Mouse (Mus musculus): ENCODE measurements at regions not wholly inside any gene's neighbourhood (a gene's known extent, or its start where the extent isn't known, plus 50 kb on each side); places are given as distances from the start of the nearest gene placed in this dataset.
"Not testable (repeated sequence)": the region's sequence is repeated elsewhere in the genome, so short reads cannot be mapped to it uniquely, and the experiment has no call there.

DNA sequence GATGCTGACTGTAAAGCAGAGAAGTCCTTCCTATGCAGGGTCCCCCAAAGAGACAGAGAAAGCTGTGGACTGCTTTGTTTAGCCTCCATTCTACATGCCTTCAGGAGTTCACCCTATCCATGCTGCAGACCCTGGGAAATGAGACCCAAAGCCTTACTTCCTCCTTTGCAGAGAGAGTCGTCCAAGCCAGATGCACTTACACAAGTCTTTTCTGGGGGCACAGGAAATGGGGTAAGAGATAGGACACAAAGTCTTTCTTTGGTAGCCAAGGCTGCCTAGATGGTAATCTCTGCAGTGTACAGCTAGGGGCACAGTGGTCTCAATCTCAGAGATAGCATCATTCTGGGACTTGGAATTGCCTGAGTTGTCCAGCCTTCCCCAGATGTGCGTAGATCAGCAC, 448.1 kb upstream of the Smim15 start:
- no peak for DNase-seq (ENCODE audit: extremely low read depth, low read depth)

DNA sequence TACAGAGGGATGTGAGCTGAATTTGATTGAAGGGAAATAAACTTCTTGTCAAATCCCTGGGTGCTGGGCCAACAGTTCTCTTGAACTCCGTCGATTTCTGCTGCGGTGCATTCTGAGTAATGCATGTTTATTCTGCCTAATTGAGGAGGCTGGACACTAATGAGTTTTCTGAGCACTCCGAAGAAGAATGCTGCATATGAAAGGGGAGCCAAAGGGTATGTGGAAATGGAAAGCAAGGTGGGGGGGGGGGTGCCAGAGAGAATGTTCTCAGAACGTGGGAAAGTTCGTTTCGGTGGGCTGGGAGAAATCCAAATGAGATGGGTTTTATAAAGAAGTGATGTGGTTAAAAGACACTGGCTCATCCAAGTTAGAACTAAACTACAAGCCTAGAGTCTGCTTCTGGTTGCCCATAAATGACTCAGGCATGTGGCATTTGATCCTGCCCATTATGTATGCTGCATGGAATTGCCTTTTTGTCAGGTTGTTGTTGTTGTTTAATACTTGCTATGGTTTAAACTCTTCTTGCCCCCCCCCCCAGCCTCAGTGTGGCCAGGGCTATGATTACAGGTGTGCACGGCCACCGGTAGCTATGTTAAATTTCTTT, 455.7 kb upstream of the Smim15 start:
- DNase-seq (ENCODE audit: extremely low read depth, low read depth) = no peak

DNA sequence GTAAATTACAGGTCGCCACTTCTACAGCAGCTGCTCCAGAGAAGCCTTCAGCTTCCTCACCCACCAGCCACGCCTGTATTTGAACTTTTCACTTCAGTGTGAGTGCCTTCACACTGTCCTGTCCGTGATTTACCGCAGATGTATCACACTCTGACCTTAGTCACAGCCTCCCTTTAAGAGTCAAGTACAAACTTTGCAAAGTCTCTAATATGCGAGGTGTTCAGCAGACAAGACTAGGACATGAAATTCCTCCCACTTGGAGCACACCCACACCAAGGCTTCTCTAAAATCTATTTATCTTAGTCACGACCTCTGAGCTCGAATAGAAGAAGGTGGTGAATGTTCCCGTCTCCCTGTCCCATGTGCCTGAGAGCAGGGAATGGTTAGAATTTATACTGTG, 456.6 kb upstream of the Smim15 start:
- no peak for DNase-seq (ENCODE audit: extremely low read depth, low read depth)

DNA sequence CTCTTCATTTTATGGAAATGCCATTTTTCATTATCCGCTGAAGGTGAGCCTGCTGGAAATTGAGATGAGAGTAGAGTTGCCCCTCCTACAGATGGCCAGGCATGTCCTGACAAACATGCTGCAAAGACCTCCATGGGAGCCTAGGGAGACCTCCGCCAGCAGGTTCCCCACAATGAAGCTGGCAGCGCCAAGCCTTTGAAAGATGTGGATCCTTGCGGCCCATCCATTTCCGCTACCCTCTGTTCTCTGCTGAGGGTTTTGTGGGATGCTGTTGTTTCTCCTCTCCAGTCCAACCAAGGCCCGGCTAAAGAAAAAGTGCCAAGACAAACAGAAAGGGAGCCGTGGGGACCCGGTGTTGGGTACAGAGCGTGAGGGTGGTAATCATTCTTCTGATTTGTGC, 458.3 kb upstream of the Smim15 start:
- DNase-seq (ENCODE audit: extremely low read depth, low read depth) = no peak

DNA sequence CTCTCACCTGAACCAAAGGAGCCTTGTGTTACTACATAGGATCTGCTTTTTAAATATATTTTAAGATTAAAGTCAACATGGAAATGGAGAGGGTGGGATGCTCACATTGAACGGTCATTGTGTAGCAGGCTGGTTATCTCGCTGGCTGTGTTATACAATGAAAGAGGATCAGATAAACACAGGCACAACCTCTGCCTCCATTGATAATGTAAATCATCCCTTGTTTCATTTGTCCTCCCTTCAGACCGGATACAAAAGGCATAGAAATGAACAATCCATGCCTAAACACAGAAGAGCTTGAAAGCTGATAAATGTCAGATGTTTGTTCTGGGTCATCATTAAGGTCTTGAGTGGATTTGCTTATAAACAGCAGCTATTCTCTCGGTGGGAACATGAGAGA, 458.9 kb upstream of the Smim15 start:
- no peak for DNase-seq (ENCODE audit: extremely low read depth, low read depth)

DNA sequence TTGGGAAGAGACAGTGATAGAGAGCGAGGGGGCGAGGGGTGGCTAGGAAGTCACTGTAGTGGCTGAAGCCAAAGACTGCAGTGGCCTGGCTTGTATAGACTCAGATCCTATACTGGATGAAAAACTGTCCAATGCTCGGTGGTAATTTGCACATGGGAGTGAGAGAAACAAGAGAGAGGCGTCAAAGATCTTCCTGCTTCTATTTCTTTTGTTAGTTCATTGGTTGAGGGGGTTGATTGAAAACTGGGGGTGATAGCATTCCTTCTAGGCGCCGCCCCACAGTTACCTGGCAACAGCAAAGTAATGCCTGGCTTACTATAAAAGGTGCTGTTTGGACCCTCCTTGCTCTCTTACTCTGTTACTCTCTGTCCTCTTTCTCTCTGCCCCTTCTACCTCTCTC, 465.3 kb upstream of the Smim15 start:
- DNase-seq (ENCODE audit: extremely low read depth, low read depth) = no peak

DNA sequence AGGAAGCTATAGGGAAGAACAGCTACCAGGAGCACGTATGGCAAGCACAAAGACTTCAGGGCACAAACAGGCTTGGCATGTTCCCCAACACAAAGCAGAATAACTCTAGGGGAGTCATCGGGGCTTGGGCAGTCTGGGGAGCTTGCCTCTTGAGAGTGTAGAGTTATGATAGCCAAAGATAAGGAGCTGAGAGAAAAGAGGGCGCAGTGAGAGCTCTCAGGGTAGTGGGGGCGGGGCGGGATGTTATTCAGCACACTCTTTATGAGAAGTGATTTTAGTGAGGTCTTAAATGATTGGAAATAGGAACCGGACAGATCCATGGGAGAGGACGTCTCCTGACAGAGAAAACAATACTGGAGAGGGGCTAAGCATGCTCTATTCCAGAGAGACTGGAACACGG, 466.4 kb upstream of the Smim15 start:
- DNase-seq (ENCODE audit: extremely low read depth, low read depth) = no peak

DNA sequence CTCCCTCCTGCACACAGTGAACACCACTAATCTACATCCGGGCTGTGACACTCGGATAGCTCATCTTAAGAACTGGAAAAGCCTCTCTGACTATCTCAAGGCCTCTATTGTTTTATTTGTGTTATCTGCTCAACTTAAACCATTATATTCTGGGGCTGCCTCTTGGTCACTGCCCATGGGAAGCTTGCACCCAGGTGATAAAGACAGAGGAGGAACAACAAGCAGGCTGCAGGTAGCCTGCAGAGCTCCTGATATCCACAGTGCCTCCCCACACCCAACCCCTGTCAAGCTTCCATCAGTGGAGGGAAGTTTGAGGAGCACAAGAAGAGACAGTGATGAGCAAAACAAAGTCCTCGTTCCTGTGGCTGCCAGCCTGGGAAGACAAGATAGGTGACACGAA, 467.0 kb upstream of the Smim15 start:
- DNase-seq (ENCODE audit: extremely low read depth, low read depth) = peak; percentile 97

DNA sequence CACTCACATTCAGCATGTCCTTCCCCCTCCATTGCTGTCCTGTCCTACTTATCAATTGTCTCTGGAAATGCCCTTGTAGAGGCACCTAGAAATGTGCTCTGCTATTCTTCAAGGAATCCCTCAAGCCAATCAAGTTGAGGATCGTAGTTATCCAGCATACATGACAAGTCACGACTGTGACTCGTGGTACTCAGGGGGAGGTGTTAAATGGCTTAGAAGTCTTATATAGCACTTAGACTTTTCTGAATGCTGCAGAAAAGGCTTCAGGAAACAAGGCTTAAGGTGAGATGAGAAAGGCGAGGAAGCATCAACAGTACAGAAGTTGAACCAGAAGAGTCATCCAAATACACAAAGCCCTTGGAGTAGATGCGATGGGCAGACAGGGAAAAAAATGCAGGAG, 467.5 kb upstream of the Smim15 start:
- no peak for DNase-seq (ENCODE audit: extremely low read depth, low read depth)

DNA sequence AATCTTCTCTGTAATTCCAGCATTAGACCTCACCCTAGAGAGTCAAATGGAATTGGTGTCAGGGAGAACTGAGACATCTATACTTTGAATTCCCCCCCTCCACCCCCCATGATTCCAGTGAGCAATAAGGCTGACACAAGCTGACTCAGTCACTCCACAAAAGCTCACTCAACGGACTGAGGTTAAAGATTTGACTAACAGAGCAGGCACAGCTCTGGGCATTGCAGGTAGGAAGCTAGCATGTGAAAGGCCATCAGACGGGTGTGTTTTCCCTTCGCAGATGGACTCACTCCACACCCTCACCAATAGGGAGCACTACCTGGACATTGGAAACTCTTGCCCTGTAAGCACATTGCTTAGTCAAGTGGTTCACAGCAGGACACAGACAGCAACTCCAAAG, 469.2 kb upstream of the Smim15 start:
- DNase-seq (ENCODE audit: extremely low read depth, low read depth) = no peak

DNA sequence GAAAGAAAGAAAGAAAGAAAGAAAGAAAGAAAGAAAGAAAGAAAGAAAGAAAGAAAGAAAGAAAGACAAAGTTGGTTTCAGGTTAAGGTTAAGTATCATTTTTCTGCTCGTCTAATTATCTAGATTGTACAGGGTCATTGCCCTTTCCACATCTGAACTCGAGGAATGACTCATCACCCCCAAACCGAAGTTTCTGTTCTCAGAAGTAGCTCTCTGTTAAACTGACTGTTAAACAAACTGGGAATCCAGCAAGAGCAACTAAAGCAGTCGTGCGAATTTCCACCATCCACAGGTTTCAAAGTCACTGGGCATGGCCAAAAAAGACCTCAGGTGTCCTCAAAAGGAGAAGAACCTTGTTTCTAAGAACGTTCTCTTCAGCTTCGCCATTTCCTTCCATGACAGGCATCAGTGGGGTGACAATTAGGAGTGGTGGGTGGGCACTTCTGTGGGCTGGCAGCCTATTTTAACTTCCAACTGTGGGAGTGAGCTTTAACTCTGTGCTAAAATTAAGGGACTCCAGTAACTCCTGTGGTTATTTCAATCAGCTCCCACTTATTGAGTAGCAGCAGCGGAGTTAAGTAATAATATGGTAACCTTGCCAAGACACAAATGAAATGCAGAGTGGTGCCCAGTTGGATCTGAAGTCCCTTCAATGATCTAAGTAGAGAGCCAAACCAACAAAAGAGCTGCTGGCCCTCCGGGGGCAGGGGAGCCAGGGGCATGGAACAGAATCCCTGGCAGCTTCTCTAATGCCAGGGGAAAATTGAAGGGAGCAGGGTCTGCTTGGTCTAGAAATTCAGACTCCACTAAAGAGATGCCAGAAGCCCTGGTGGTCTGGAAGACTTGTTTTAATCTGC, 470.5 kb upstream of the Smim15 start:
- DNase-seq (ENCODE audit: extremely low read depth, low read depth) = peak; percentile 25

DNA sequence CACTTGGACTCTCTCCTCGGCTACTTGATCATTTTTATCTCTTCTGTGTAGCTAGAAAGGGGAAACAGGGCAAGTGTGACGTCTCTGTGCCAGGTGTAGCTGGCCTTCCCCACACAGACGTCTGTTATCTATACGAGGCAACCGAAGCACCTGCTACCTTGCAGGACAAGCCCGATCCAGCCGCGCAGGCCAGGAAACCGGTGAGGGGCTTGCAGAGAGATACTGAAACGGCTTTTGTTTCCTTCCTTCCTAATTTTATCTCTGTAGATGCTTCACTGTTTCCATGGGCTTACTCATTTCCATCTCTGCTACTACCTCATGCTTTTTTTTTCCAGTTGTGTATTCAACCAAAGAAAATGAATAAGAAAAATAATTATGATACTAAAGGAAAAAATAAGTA, 472.7 kb upstream of the Smim15 start:
- DNase-seq (ENCODE audit: extremely low read depth, low read depth) = peak; percentile 27

DNA sequence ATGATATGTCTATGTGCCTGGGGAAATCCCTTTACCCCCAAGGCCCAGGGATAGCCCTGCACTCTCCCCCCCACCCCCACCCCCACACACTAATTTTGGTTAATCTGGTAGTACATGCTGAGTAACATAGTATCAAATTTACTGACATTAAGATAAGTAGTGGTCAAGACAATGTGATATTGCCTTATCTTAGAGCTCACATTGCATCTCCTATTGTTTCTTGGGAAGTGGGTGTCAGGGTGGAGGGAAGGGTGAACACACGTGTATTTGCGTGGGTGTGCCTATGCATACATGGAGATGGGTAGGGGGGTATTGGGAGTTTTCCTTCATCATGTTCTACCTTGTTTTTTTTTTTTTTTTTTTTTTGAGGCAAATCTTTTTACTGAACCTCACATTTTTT, 474.8 kb upstream of the Smim15 start:
- no peak for DNase-seq (ENCODE audit: extremely low read depth, low read depth)

DNA sequence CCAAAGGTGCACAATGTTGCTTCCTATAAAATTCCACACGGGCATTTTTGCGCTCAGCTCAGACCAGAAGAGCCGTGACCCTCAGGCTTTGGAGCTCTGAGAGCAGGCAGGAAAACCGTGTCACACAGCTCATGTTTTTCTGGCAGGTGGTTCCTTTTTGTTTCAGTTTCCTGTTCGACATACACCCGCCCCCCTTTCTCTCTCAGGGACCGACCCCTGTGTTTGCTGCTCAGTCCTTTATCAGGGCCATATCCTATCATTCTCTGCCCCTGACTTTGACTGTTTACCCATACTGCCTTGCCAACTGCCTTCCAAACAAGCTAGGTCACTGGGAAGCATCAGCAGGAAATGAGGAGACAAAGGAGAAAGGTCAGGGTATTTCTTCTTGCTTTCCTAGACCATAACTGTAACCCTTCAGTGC, 475.5 kb upstream of the Smim15 start:
- DNase-seq (ENCODE audit: extremely low read depth, low read depth) = no peak

DNA sequence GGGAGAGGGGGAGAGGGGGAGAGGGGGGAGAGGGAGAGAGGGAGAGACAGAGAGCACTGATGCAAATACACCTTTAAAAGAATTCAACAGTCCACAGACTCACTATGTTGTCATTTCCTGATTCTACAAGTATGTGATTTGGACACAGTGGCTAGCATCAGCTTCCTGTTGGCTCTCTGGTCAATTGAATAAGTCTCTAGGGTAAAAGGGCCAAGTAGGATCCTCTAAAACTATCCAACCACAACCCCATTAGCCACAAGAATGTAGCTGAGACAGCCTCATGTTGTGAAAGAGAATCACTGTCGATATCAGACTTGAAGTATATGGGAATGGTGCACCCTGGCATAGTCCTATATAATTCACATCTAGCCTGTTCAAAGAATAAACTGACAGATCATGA, 481.8 kb upstream of the Smim15 start:
- no peak for DNase-seq (ENCODE audit: extremely low read depth, low read depth)

DNA sequence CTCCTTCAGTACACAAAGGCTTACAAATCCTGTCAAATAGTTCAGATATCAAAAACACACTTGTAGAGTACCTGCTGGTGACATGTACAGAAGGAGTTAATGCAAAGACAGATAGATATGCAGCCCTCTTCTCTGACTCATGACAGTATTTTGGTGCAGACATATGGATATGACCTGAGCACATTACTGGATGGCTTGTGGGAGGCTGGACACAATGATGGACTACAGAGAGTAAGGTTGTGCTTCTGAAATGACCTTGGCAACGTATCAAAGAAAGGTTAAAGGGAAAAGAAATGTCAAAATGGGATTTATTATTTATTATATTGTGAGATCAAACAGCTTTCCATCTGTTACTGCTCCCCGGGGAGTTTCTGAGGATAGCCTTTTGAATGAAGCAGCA, 482.7 kb upstream of the Smim15 start:
- DNase-seq (ENCODE audit: extremely low read depth, low read depth) = no peak

DNA sequence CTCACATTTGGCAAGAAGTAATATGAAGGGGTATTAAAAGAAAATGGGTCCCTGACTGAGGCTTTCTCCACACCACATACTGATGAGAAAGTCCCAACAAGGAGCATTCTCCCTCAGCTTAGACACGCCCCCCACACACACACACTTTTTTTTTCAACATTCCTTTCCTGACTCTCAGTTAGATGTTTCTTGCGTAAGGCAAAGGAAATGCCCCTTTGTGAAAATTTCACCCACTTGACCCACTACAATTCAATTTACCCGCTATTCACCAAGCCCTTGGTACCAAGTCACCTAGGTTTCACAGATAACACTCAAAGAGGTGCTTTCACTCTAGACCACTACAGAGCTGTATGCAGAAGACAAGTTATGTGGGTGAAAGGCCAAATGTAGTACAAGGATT, 488.3 kb upstream of the Smim15 start:
- DNase-seq (ENCODE audit: extremely low read depth, low read depth) = no peak

DNA sequence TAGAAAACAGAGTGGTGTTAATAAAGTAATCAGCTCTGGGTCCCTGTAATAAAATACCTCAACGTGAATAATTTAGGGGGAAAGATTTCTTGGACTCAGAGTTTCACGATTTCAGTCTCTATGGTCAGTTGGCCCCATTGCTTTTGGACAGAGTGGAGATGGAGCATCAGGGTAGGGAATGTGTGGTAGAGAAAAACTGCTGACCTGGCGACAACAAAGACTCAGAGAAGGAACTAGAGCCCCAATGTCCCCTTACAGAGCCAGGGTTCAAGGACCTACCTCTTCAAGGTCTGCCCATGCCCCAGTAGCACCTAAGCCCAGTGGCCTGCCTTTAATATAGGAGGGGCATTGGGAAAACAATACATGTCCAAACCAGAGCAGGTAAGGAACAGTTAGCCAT, 490.2 kb upstream of the Smim15 start:
- no peak for DNase-seq (ENCODE audit: extremely low read depth, low read depth)

DNA sequence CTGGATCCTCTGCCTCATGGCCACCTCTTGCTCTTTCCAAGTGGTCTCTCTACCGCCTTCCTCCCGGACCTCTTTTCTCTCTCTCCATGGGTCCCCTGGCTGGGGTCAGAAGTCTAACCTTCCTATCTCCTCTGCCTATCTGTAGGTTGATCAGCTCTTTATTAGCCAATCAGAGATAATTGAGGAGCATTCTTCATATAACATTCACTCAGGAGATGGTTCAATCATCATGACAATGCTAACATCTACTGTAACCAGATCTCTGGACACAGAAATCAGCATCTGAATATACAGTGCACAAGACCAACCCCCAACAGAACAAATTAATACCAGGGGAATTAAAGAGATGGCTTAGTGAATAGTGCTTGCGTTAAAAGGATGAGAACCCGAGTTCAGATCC, 492.1 kb upstream of the Smim15 start:
- DNase-seq (ENCODE audit: extremely low read depth, low read depth) = no peak

DNA sequence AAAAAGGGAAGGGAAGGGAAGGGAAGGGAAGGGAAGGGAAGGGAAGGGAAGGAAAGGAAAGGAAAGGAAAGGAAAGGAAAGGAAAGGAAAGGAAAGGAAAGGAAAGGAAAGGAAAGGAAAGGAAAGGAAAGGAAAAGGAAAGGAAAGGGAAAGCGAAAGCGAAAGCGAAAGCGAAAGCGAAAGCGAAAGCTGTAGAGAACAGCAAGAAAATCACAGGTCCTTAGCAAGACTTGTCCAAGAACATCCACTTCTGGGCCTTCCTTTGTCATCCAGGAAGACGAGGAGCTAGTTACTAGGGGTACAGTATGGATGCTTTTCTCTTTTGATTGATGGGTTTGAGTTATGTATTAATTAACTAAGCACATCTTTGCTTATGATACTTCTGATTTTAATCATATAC, 494.3 kb upstream of the Smim15 start:
- DNase-seq (ENCODE audit: extremely low read depth, low read depth) = not testable (repeated sequence)

DNA sequence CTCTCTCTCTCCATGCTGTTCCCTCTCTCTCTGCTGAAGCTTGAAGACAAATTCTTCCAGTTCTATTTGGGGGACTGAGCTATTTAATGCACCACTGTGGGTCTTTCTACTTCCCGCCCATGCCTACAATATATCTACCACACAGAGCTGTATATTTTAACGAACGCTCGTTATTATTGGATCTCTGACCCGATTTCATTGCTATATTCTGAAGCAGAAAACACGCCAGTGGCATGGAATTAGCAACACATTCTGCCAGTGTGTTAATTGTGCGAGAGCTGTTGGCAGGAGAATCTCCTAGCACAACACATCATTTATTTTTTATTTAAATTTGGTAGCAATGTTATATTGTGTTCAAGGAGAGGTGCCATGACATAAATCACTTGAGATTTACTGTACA, 497.2 kb upstream of the Smim15 start:
- DNase-seq (ENCODE audit: extremely low read depth, low read depth) = no peak

DNA sequence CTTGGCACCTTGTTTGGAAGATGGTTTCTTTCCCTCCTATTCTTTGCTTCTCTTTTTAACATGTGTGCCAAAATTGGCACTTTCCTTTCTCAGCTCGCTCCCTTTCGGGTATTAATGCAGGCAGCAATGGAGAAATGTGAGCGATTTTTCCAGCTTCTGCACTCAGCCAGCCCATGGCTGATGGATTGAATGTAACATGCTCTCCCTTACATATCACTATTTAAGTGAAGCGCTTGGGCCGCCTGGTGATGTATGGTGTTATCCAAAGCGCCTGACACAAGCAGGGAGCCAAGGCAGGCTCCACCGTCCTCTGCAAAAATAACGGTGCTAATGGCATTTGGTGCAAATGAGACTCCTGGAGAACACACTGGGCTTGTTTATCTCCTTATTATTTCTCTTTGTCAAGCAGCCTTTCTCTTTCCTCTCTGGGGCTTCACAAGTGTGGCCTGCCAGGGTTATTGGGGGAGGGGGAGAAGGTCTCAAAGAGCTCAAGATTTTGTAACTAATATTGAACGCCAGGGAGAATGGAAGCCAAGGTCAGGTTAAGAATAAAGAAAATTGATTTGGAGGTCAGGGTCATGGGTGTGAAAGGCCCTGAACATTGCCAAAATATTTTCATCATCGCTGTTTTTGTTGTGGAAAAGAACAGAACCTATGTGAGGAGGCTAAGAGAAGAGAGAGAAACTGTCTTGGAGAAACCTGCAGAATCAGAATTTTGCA, 497.9 kb upstream of the Smim15 start:
- no peak for DNase-seq (ENCODE audit: extremely low read depth, low read depth)

DNA sequence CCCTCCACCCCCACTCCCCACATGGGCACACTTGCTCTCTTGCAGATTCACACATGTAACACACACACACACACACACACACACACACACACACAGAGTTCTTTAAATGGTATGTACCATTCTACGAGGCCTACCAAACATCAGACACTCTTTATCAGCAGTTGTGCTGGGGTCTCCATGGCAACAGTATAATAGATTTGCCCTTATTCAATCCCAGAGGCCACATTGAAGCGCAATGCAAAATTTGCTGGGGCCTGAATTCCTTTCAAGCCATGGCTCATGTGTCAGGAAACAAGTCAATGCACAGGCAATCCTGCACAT, 502.7 kb upstream of the Smim15 start:
- no peak for DNase-seq (ENCODE audit: extremely low read depth, low read depth)

All from MEL-GATA-1-ER (cell line).